Comparison of ENCODE assay signal across 8 mouse cellular contexts in genomic region chr6:71909840-71910239, GRCm38 (mm10). TPM values are rescaled to one million over a fixed set of nuclear protein-coding genes. Genes with fewer than 3 reads are reported as not detected.
DNase-seq lines count a peak whose midpoint lies in the region; ATAC-seq lines count a peak whose summit lies in the region.

No protein-coding gene starts in this region.

- H3K9me3 ChIP-seq in heart, embryonic 13.5 days: no peaks in the 10 kb centered on the region
- H3K9me3 ChIP-seq in embryonic facial prominence, embryonic 14.5 days (ENCODE audit: control insufficient read depth, low read length): no peaks in the 10 kb centered on the region
- H3K9me3 ChIP-seq in limb, embryonic 15.5 days: no peaks in the 10 kb centered on the region

- H3K36me3 ChIP-seq in heart, embryonic 13.5 days: peaks cover 39% of the 10 kb centered on the region
- H3K36me3 ChIP-seq in embryonic facial prominence, embryonic 14.5 days (ENCODE audit: control insufficient read depth, insufficient read depth, low read length): peaks cover 31% of the 10 kb centered on the region
- peaks cover 30% of the 10 kb centered on the region for H3K36me3 ChIP-seq in limb, embryonic 15.5 days
- peaks cover 12% of the 10 kb centered on the region for H3K36me3 ChIP-seq in splenic B cell, adult 2 months (ENCODE audit: control insufficient read depth, insufficient read depth, low read length, poor library complexity, severe bottlenecking)

- 67% methylated on average over 6 of the region's 6 CpGs for WGBS in heart, embryonic 13.5 days
- 71% methylated on average over 6 of the region's 6 CpGs for WGBS in embryonic facial prominence, embryonic 14.5 days
- 74% methylated on average over 6 of the region's 6 CpGs for WGBS in limb, embryonic 15.5 days

- peak overlapping the region; percentile 78 for H3K4me2 ChIP-seq in heart, embryonic 13.5 days
- H3K4me2 ChIP-seq in embryonic facial prominence, embryonic 14.5 days (ENCODE audit: low read depth, low read length): peak overlapping the region; percentile 85
- peak overlapping the region; percentile 58 for H3K4me2 ChIP-seq in limb, embryonic 15.5 days

- no peak overlapping the region for H3K27ac ChIP-seq in heart, embryonic 13.5 days (replicated peaks)
- no peak overlapping the region for H3K27ac ChIP-seq in embryonic facial prominence, embryonic 14.5 days (replicated peaks; ENCODE audit: low read depth, low read length)
- no peak overlapping the region for H3K27ac ChIP-seq in limb, embryonic 15.5 days

- intact Hi-C loops in heart, postnatal 10 days (cut with DNase I): loop anchor here (5.0 kb wide), 1 partner anchor 257 kb away; no protein-coding TSS in a partner anchor

- H3K27me3 ChIP-seq in heart, embryonic 13.5 days (replicated peaks): no peaks in the 10 kb centered on the region
- no peaks in the 10 kb centered on the region for H3K27me3 ChIP-seq in embryonic facial prominence, embryonic 14.5 days (replicated peaks; ENCODE audit: control insufficient read depth, insufficient read depth, low read length)
- no peaks in the 10 kb centered on the region for H3K27me3 ChIP-seq in limb, embryonic 15.5 days
- H3K27me3 ChIP-seq in splenic B cell, adult 2 months (ENCODE audit: control insufficient read depth, insufficient read depth, low read length, poor library complexity, severe bottlenecking): no peaks in the 10 kb centered on the region

- no peak for ATAC-seq in heart, embryonic 13.5 days (ENCODE audit: extremely low read depth, insufficient number of reproducible peaks, low FRiP score, low TSS enrichment)
- no peak for ATAC-seq in embryonic facial prominence, embryonic 14.5 days (ENCODE audit: low read depth)
- no peak for ATAC-seq in limb, embryonic 15.5 days (ENCODE audit: insufficient number of reproducible peaks, low FRiP score, low TSS enrichment, low read depth)

- DNase-seq in heart, postnatal 10 days: no peak
- peak; percentile 66 for DNase-seq in CD4-positive, CD25-positive, alpha-beta regulatory T cell, adult 2 months (ENCODE audit: low read depth, low spot score)
- DNase-seq in embryonic facial prominence, embryonic 14.5 days (ENCODE audit: low spot score): peak; percentile 4
- DNase-seq in splenic B cell, adult 2 months (ENCODE audit: low read depth, low spot score): peak; percentile 59
- DNase-seq in spleen, adult 18-20 months: no peak
- DNase-seq in frontal cortex, postnatal 25 days (ENCODE audit: low spot score in 2 of 2): no peak

- H3K4me3 ChIP-seq in heart, embryonic 13.5 days: peak overlapping the region; percentile 77
- H3K4me3 ChIP-seq in embryonic facial prominence, embryonic 14.5 days (ENCODE audit: low read depth, low read length): peak overlapping the region; percentile 87
- H3K4me3 ChIP-seq in limb, embryonic 15.5 days: peak overlapping the region; percentile 71

- H3K9ac ChIP-seq in heart, embryonic 13.5 days: peak overlapping the region; percentile 85; the same call in 1 of the 2 replicates
- 0 out of 2 replicates have a peak overlapping the region, but pooled peaks have one; percentile 77 for H3K9ac ChIP-seq in embryonic facial prominence, embryonic 14.5 days (ENCODE audit: low read depth, low read length)
- H3K9ac ChIP-seq in limb, embryonic 15.5 days: no peak overlapping the region

- peaks cover 44% of the 10 kb centered on the region for H3K4me1 ChIP-seq in heart, embryonic 13.5 days
- peaks cover 13% of the 10 kb centered on the region for H3K4me1 ChIP-seq in embryonic facial prominence, embryonic 14.5 days (ENCODE audit: control insufficient read depth, insufficient read depth, low read length)
- peaks cover 9% of the 10 kb centered on the region; the same call in 1 of the 2 replicates for H3K4me1 ChIP-seq in limb, embryonic 15.5 days

RNA-seq across cellular contexts. Expression of gene Polr1a, which starts 1.0 kb away (rescaled TPM):
- polyA plus RNA-seq in heart, embryonic 13.5 days (2015; fragmentation: Nextera tagmentation; extraction: Ambion mirVana): 23.1 and 24.2 TPM in 2 replicates
- 10 to 100 TPM; 36.7 to 42.3 TPM for total RNA-seq in heart, postnatal 10 days (2021)
- 28.9 and 31.5 TPM in 2 replicates for polyA plus RNA-seq in embryonic facial prominence, embryonic 14.5 days (2014; fragmentation: Nextera tagmentation; extraction: Ambion mirVana)
- polyA plus RNA-seq in limb, embryonic 15.5 days (2015; fragmentation: Nextera tagmentation; extraction: Ambion mirVana): 26.2 and 29.5 TPM in 2 replicates

RNA-seq across cellular contexts. Expression of gene Ptcd3, which starts 1.3 kb away (rescaled TPM):
- 95.2 and 102 TPM in 2 replicates for polyA plus RNA-seq in heart, embryonic 13.5 days (2015; fragmentation: Nextera tagmentation; extraction: Ambion mirVana)
- 100 to 1,000 TPM; 112 to 114 TPM for total RNA-seq in heart, postnatal 10 days (2021)
- 84.6 and 92.6 TPM in 2 replicates for polyA plus RNA-seq in embryonic facial prominence, embryonic 14.5 days (2014; fragmentation: Nextera tagmentation; extraction: Ambion mirVana)
- polyA plus RNA-seq in limb, embryonic 15.5 days (2015; fragmentation: Nextera tagmentation; extraction: Ambion mirVana): 82.5 and 83.7 TPM in 2 replicates

Comparison
In these comparisons a context has a peak if more than half of its experiments do, and no peak if none do; other contexts are left out.
1. DNase-seq: peak in CD4-positive, CD25-positive, alpha-beta regulatory T cell, adult 2 months (single experiment), embryonic facial prominence, embryonic 14.5 days (single experiment) and splenic B cell, adult 2 months (single experiment); none in heart, postnatal 10 days (0 of 2), spleen, adult 18-20 months (0 of 2) and frontal cortex, postnatal 25 days (0 of 2).
2. Peak in every context shown above with its lines, with median percentiles within 50 percentile points of each other: H3K4me2 ChIP-seq and H3K4me3 ChIP-seq.